Mouse (Mus musculus): Measurements from ENCODE around the gene Vamp2. TPM values are rescaled to one million over a fixed set of nuclear protein-coding genes. Genes with fewer than 3 reads are reported as not detected.
A peak's percentile ranks its signal among the peaks of the same experiment; 100 is the strongest.

Gene Vamp2
- polyA plus RNA-seq, 1 experiment from 2014 or later = 95.9 TPM

- Histone ChIP-seq H3K4me1 (replicated peaks; ENCODE audit: control insufficient read depth, insufficient read depth, low read length) (no peaks in the 10 kb centered on the region), H3K4me2 (ENCODE audit: low read depth, low read length, severe bottlenecking) (no peak overlapping the region), H3K27ac (ENCODE audit: low read depth, low read length) (no peak overlapping the region), H3K4me3 (ENCODE audit: low read depth, low read length) (no peak overlapping the region), H3K36me3 (ENCODE audit: control insufficient read depth, insufficient read depth, low read length) (no peaks in the 10 kb centered on the region), H3K9ac (ENCODE audit: low read length) (no peak overlapping the region), H3K27me3 (ENCODE audit: control insufficient read depth, insufficient read depth, low read length) (no peaks in the 10 kb centered on the region), H3K9me3 (ENCODE audit: control insufficient read depth, low read length) (no peaks in the 10 kb centered on the region)
- WGBS = 87% methylated on average over 7 of the region's 7 CpGs
- DNase-seq (ENCODE audit: low spot score) (no peak), ATAC-seq (replicated peaks; ENCODE audit: low FRiP score) (no peak)
These were observed 6.7 kb upstream of the Vamp2 start for GRCm38 (mm10) chr11:69081613-69082012.

DNA sequence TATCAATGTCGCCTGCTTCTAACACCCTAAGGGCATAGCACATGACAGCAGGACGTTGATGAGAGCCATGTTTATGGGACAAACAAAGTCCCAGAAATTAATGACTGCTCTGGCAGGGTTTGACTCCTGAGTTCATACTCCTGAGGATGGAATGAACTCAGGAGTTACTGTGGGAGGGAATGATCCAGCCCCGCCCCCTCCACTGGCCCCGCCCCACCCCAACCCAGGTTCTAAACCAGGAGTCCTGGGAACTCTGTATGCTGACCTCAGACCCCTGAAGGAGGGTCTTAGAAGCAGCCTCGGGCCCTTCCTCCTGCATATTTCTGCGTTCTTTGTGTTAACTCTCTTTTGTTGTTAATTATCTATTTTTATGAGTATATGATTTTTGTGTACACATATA, 2.7 kb upstream of the Vamp2 start:
- H3K9me3 ChIP-seq (ENCODE audit: control insufficient read depth, low read length) = no peaks in the 10 kb centered on the region
- no peaks in the 10 kb centered on the region for H3K36me3 ChIP-seq (ENCODE audit: control insufficient read depth, insufficient read depth, low read length)
- peaks cover 10% of the 10 kb centered on the region; the same call in 1 of the 2 replicates for H3K4me1 ChIP-seq (replicated peaks; ENCODE audit: control insufficient read depth, insufficient read depth, low read length)
- H3K9ac ChIP-seq (ENCODE audit: low read length) = no peak overlapping the region
- WGBS = 70% methylated on average over 6 of the region's 6 CpGs
- no peak overlapping the region for H3K4me3 ChIP-seq (ENCODE audit: low read depth, low read length)
- ATAC-seq (replicated peaks; ENCODE audit: low FRiP score) (no peak), DNase-seq (ENCODE audit: low spot score) (no peak)
- no peak overlapping the region for H3K27ac ChIP-seq (ENCODE audit: low read depth, low read length)
- no peaks in the 10 kb centered on the region for H3K27me3 ChIP-seq (ENCODE audit: control insufficient read depth, insufficient read depth, low read length)
- H3K4me2 ChIP-seq (ENCODE audit: low read depth, low read length, severe bottlenecking) = no peak overlapping the region

- Histone ChIP-seq H3K4me3 (ENCODE audit: low read depth, low read length) (no peak overlapping the region), H3K9me3 (ENCODE audit: control insufficient read depth, low read length) (no peaks in the 10 kb centered on the region), H3K27ac (ENCODE audit: low read depth, low read length) (no peak overlapping the region), H3K4me2 (ENCODE audit: low read depth, low read length, severe bottlenecking) (no peak overlapping the region), H3K9ac (ENCODE audit: low read length) (no peak overlapping the region), H3K4me1 (replicated peaks; ENCODE audit: control insufficient read depth, insufficient read depth, low read length) (peaks cover 10% of the 10 kb centered on the region; the same call in 1 of the 2 replicates), H3K36me3 (ENCODE audit: control insufficient read depth, insufficient read depth, low read length) (no peaks in the 10 kb centered on the region; the same call in 1 of the 2 replicates), H3K27me3 (ENCODE audit: control insufficient read depth, insufficient read depth, low read length) (no peaks in the 10 kb centered on the region)
- DNase-seq (ENCODE audit: low spot score) (no peak), ATAC-seq (replicated peaks; ENCODE audit: low FRiP score) (no peak)
- 76% methylated on average over 6 of the region's 6 CpGs for WGBS
These were observed 1.9 kb upstream of the Vamp2 start for GRCm38 (mm10) chr11:69086390-69086789.

GRCm38 (mm10) chr11:69087082-69087481, 1.2 kb upstream of the Vamp2 start:
- Histone ChIP-seq H3K4me2 (ENCODE audit: low read depth, low read length, severe bottlenecking) (no peak overlapping the region), H3K4me1 (replicated peaks; ENCODE audit: control insufficient read depth, insufficient read depth, low read length) (peaks cover 10% of the 10 kb centered on the region; the same call in 1 of the 2 replicates), H3K9ac (ENCODE audit: low read length) (no peak overlapping the region; the same call in 1 of the 2 replicates), H3K27ac (ENCODE audit: low read depth, low read length) (peak overlapping the region; percentile 27; the same call in 1 of the 2 replicates), H3K4me3 (ENCODE audit: low read depth, low read length) (no peak overlapping the region), H3K27me3 (ENCODE audit: control insufficient read depth, insufficient read depth, low read length) (no peaks in the 10 kb centered on the region), H3K36me3 (ENCODE audit: control insufficient read depth, insufficient read depth, low read length) (no peaks in the 10 kb centered on the region; the same call in 1 of the 2 replicates), H3K9me3 (ENCODE audit: control insufficient read depth, low read length) (no peaks in the 10 kb centered on the region)
- DNase-seq (ENCODE audit: low spot score) (no peak), ATAC-seq (replicated peaks; ENCODE audit: low FRiP score) (no peak)
- 40% methylated on average over 4 of the region's 4 CpGs for WGBS

GRCm38 (mm10) chr11:69087597-69087996, 693 bp upstream of the Vamp2 start:
- WGBS = 68% methylated on average over 2 of the region's 2 CpGs
- Histone ChIP-seq H3K9me3 (ENCODE audit: control insufficient read depth, low read length) (no peaks in the 10 kb centered on the region), H3K9ac (ENCODE audit: low read length) (no peak overlapping the region), H3K4me2 (ENCODE audit: low read depth, low read length, severe bottlenecking) (no peak overlapping the region), H3K4me3 (ENCODE audit: low read depth, low read length) (no peak overlapping the region), H3K4me1 (replicated peaks; ENCODE audit: control insufficient read depth, insufficient read depth, low read length) (peaks cover 10% of the 10 kb centered on the region; the same call in 1 of the 2 replicates), H3K27me3 (ENCODE audit: control insufficient read depth, insufficient read depth, low read length) (no peaks in the 10 kb centered on the region), H3K36me3 (ENCODE audit: control insufficient read depth, insufficient read depth, low read length) (no peaks in the 10 kb centered on the region; the same call in 1 of the 2 replicates), H3K27ac (ENCODE audit: low read depth, low read length) (no peak overlapping the region)
- ATAC-seq (replicated peaks; ENCODE audit: low FRiP score) (no peak), DNase-seq (ENCODE audit: low spot score) (no peak)

DNA sequence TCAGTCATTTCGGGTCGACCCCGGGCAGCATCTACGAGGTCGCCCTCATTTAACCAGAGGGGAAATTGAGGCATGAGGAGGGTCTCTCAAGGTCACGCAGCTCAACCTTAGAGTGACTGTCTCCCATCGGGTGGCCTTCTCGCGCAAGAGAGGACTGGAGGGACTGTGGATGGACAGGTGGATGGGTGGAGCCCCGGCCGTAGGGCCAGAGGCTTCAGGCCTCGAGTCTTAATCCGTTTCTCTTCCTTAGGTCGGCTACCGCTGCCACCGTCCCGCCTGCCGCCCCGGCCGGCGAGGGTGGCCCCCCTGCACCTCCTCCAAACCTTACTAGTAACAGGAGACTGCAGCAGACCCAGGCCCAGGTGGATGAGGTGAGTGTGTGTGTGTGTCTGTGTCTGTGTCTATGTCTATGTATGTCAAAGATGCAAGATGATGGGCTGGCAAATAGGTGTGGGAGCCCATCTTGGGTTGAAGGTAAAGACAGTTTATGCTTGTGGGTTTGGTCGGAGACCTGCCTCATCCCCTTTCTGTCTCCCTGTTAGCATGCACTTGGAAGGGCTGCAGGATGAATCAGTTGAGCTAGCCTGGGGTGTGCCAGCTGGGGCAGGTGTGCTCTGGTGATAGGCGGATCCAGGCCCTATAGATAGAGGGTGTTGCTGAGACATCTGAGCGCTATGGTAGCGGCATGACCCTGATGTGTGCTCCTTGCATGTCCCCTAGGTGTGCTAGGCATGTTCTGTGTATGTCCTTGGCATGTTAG, 746 bp downstream of the Vamp2 start:
- Histone ChIP-seq H3K4me1 (replicated peaks; ENCODE audit: control insufficient read depth, insufficient read depth, low read length) (peaks cover 10% of the 10 kb centered on the region; the same call in 1 of the 2 replicates), H3K9me3 (ENCODE audit: control insufficient read depth, low read length) (no peaks in the 10 kb centered on the region), H3K36me3 (ENCODE audit: control insufficient read depth, insufficient read depth, low read length) (no peaks in the 10 kb centered on the region; the same call in 1 of the 2 replicates), H3K4me2 (ENCODE audit: low read depth, low read length, severe bottlenecking) (peak overlapping the region; percentile 93), H3K9ac (ENCODE audit: low read length) (peak overlapping the region; percentile 98), H3K27me3 (ENCODE audit: control insufficient read depth, insufficient read depth, low read length) (no peaks in the 10 kb centered on the region), H3K27ac (ENCODE audit: low read depth, low read length) (peak overlapping the region; percentile 82), H3K4me3 (ENCODE audit: low read depth, low read length) (peak overlapping the region; percentile 98)
- ATAC-seq (replicated peaks; ENCODE audit: low FRiP score) (peak; percentile 50), DNase-seq (ENCODE audit: low spot score) (no peak)
- WGBS = 10% methylated on average over 25 of the region's 25 CpGs

GRCm38 (mm10) chr11:69089616-69090290, 1.5 kb downstream of the Vamp2 start:
- Histone ChIP-seq H3K27me3 (ENCODE audit: control insufficient read depth, insufficient read depth, low read length) (no peaks in the 10 kb centered on the region), H3K9ac (ENCODE audit: low read length) (peak overlapping the region; percentile 98; the same call in 1 of the 2 replicates), H3K27ac (ENCODE audit: low read depth, low read length) (no peak overlapping the region), H3K36me3 (ENCODE audit: control insufficient read depth, insufficient read depth, low read length) (no peaks in the 10 kb centered on the region; the same call in 1 of the 2 replicates), H3K4me3 (ENCODE audit: low read depth, low read length) (peak overlapping the region; percentile 98), H3K4me1 (replicated peaks; ENCODE audit: control insufficient read depth, insufficient read depth, low read length) (peaks cover 10% of the 10 kb centered on the region; the same call in 1 of the 2 replicates), H3K4me2 (ENCODE audit: low read depth, low read length, severe bottlenecking) (peak overlapping the region; percentile 93), H3K9me3 (ENCODE audit: control insufficient read depth, low read length) (no peaks in the 10 kb centered on the region)
- WGBS = 89% methylated on average over 12 of the region's 12 CpGs
- ATAC-seq (replicated peaks; ENCODE audit: low FRiP score) (no peak), DNase-seq (ENCODE audit: low spot score) (no peak)

DNA sequence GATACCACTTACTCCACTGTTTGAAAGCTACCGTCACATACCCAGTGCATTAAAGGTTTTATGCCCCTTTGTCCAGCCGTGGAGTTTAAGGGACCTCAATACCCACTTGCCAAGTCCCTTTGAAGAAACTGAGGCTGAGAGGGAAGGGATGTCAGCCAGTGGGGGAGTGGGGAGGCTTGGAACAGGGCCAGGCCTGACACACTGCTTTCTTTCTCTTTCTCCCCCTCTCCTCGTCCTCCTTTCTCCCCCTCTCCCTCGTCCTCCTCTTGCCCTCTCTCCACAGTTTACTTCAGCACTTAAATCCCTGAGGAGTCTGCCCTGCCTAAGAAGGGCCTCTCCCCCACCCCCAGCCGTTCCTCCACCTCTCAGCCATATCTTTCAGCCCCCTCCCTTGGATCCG, 2.1 kb downstream of the Vamp2 start:
- no peak overlapping the region for H3K4me3 ChIP-seq (ENCODE audit: low read depth, low read length)
- no peaks in the 10 kb centered on the region for H3K27me3 ChIP-seq (ENCODE audit: control insufficient read depth, insufficient read depth, low read length)
- H3K9me3 ChIP-seq (ENCODE audit: control insufficient read depth, low read length) = no peaks in the 10 kb centered on the region
- no peak overlapping the region for H3K27ac ChIP-seq (ENCODE audit: low read depth, low read length)
- no peak overlapping the region for H3K9ac ChIP-seq (ENCODE audit: low read length)
- no peak for ATAC-seq (replicated peaks; ENCODE audit: low FRiP score)
- no peak for DNase-seq (ENCODE audit: low spot score)
- peaks cover 10% of the 10 kb centered on the region; the same call in 1 of the 2 replicates for H3K4me1 ChIP-seq (replicated peaks; ENCODE audit: control insufficient read depth, insufficient read depth, low read length)
- H3K36me3 ChIP-seq (ENCODE audit: control insufficient read depth, insufficient read depth, low read length) = no peaks in the 10 kb centered on the region; the same call in 1 of the 2 replicates
- WGBS = 71% methylated on average over 6 of the region's 6 CpGs
- H3K4me2 ChIP-seq (ENCODE audit: low read depth, low read length, severe bottlenecking) = no peak overlapping the region
